Mouse (Mus musculus) lung, postnatal 0 days (tissue): ENCODE results near the gene Tor2a.

Experiments used
- CTCF ChIP-seq: IDR thresholded peaks from 2 replicates; pipeline ENCODE4 v1.5.1; 2016; ENCODE audit warnings: antibody characterized with exemption, mild to moderate bottlenecking
- EP300 ChIP-seq: IDR thresholded peaks from 2 replicates; pipeline ENCODE4 v1.6.1; 2016; ENCODE audit warnings: antibody characterized with exemption, mild to moderate bottlenecking, control low read depth

GRCm38 (mm10) chr2:32730854-32731253 is 26.2 kb upstream of the Tor2a start:
- TF ChIP-seq CTCF (no peak), EP300 (no peak)
